Mouse (Mus musculus) olfactory bulb, adult 2 months (tissue): ENCODE measurements around the gene Gpr161. TPM values are rescaled to one million over a fixed set of nuclear protein-coding genes. Genes with fewer than 3 reads are reported as not detected.

ENCODE experiments used
- H3K27ac ChIP-seq: fragments of 200-500 bp; 2 replicates; pipeline ENCODE4 v1.5.1; 2012; ENCODE audit warnings: low read depth, low read length; ENCODE audit not compliant: insufficient read depth
- H3K4me1 ChIP-seq: fragments of 200-500 bp; 2 replicates; pipeline ENCODE4 v1.6.1; 2012; ENCODE audit warnings: low read length; ENCODE audit not compliant: control insufficient read depth, insufficient read depth
- H3K4me3 ChIP-seq: fragments of 200-500 bp; 2 replicates; pipeline ENCODE4 v1.5.1; 2012; ENCODE audit warnings: mild to moderate bottlenecking, low read depth, low read length, moderate library complexity; ENCODE audit not compliant: insufficient read depth
- CTCF ChIP-seq: fragments of 200-500 bp; IDR thresholded peaks from 2 replicates; pipeline ENCODE4 v1.5.1; 2012; ENCODE audit warnings: low read depth, mild to moderate bottlenecking, low read length, moderate library complexity; ENCODE audit not compliant: insufficient read depth
- POLR2A ChIP-seq: fragments of 200-500 bp; IDR thresholded peaks from 2 replicates; pipeline ENCODE4 v1.6.1; 2012; ENCODE audit warnings: mild to moderate bottlenecking, low read depth, low read length, moderate library complexity; ENCODE audit not compliant: insufficient read depth
- WGBS: fragments of 180-500 bp; shearing (Covaris S2); methylation state at CpG from one replicate; pipeline ENCODE4 v1.1.7; 2018; 5-methylcytosine and 5-hydroxymethylcytosine counted together
- polyA plus RNA-seq: library from polyadenylated mRNA; stranded (reverse); fragments of >200 nt; gene quantifications from 2 replicates; pipeline ENCODE4 v1.2.4, GENCODE M21; 2012; ENCODE audit warnings: low replicate concordance; ENCODE audit not compliant: missing spikeins, insufficient read depth, insufficient read length

Gene Gpr161
- polyA plus RNA-seq, 1 experiment: not detected

- H3K27ac ChIP-seq: peak overlapping the region; percentile 73
- 1% methylated on average over 65 of the region's 71 CpGs for WGBS
- TF ChIP-seq POLR2A: no peak
- no peak for TF ChIP-seq CTCF
- peaks cover 18% of the 10 kb centered on the region for H3K4me1 ChIP-seq
- peak overlapping the region; percentile 70 for H3K4me3 ChIP-seq
Observed at GRCm38 (mm10) chr1:165281351-165282221, 14.0 kb upstream of the Gpr161 start.

GRCm38 (mm10) chr1:165282222-165282966 lies 13.2 kb upstream of the Gpr161 start:
- Histone ChIP-seq H3K27ac (no peak overlapping the region), H3K4me1 (peaks cover 18% of the 10 kb centered on the region), H3K4me3 (peak overlapping the region; percentile 70)
- TF ChIP-seq POLR2A (no peak), CTCF (no peak)
- WGBS: 1% methylated on average over 35 of the region's 35 CpGs

DNA sequence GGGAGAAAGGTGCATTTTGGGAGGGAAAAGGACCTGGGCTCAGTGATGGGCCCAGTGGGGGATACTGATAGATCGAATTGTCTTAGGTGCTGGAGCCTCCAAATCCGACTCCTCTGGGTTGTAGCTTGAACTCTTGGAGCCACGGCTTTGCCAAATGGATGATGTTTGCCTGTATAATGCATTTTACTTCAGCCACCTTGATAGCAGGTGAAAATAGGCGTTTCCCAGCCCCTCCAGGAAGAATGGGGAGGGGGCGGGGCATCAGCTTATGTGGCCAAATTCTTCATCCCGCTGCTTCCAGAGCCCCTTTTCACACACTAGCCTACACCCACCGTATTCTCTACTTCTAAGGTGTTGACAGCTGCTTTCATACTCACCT lies 12.6 kb upstream of the Gpr161 start:
- TF ChIP-seq CTCF (no peak), POLR2A (no peak)
- Histone ChIP-seq H3K4me3 (peak overlapping the region; percentile 70), H3K27ac (no peak overlapping the region), H3K4me1 (peaks cover 18% of the 10 kb centered on the region)
- WGBS: 35% methylated on average over 7 of the region's 7 CpGs

DNA sequence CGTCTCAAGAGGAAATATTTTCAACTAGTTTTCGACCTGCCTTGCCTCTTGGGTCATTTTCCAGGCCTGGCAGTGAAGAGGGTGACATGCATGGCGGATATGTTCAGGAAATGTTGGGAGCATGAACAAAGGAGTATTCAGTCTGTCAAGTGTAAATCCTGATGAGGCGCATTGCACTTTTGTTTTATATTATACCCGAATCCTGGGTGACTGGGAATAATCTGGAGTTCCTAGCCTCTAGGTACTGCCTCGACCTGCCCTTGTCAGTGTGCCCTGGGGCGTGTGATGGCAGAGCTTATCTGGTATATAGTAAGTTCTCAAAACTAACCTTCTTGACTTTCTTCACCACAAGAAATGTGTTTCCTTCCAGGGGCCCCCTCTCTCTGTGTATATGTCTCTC lies 11.5 kb upstream of the Gpr161 start:
- Histone ChIP-seq H3K4me3 (no peak overlapping the region), H3K27ac (no peak overlapping the region), H3K4me1 (peaks cover 18% of the 10 kb centered on the region)
- 75% methylated on average over 7 of the region's 7 CpGs for WGBS
- TF ChIP-seq CTCF (no peak), POLR2A (no peak)

DNA sequence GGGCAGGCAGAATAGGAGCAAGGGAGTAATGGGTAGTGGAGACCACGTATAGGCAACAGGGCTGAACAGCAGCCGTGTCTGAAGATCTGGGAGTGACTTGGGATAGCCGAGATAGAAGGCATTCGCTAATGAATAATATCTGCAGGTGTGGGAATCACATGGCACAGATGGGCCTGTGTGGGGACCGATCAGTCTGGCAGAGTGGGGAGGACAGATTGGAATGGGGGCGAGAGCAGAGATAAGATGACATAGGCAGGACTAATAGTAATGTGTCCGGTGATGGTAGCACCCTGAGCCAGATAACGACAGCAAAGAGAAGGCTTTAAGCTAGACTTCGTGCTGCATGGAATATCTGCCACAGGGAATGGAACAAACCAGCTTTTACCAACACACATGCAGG lies 7.4 kb upstream of the Gpr161 start:
- WGBS: 74% methylated on average over 9 of the region's 9 CpGs
- H3K27ac ChIP-seq: no peak overlapping the region
- no peak for TF ChIP-seq POLR2A
- no peak for TF ChIP-seq CTCF
- peaks cover 7% of the 10 kb centered on the region; the same call in 1 of the 2 replicates for H3K4me1 ChIP-seq
- H3K4me3 ChIP-seq: no peak overlapping the region

- TF ChIP-seq POLR2A (no peak), CTCF (no peak)
- 0 out of 2 replicates have a peak, but pooled peaks cover 3% of the 10 kb centered on the region for H3K4me1 ChIP-seq
- 98% methylated on average over 4 of the region's 4 CpGs for WGBS
- no peak overlapping the region for H3K4me3 ChIP-seq
- no peak overlapping the region for H3K27ac ChIP-seq
Observed at GRCm38 (mm10) chr1:165289831-165290230, 5.8 kb upstream of the Gpr161 start.

GRCm38 (mm10) chr1:165291606-165292005 lies 4.0 kb upstream of the Gpr161 start:
- WGBS: 85% methylated on average over 6 of the region's 6 CpGs
- H3K27ac ChIP-seq: no peak overlapping the region
- TF ChIP-seq POLR2A: no peak
- TF ChIP-seq CTCF: no peak
- no peaks in the 10 kb centered on the region for H3K4me1 ChIP-seq
- no peak overlapping the region for H3K4me3 ChIP-seq

DNA sequence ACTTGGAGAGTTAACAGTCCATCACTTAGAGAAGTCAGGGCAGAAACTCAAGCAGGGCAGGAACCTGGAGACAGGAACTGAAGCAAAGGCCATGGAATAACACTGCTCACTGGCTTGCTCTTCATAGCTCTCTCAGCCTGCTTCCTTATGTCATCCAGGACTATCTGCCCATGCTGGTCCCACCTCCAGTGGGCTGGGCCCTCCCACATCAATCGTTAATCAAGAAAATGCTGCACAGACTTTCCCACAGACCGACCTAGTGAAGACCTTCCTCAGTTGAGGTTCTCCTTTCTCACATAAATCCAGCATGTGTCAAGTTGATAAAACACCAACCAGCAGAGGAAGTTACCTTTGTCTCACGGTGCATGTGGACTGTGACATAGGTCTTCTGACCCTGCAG lies 5.5 kb downstream of the Gpr161 start:
- no peak overlapping the region for H3K27ac ChIP-seq
- H3K4me1 ChIP-seq: peaks cover 5% of the 10 kb centered on the region
- 77% methylated on average over 3 of the region's 3 CpGs for WGBS
- TF ChIP-seq POLR2A: no peak
- no peak for TF ChIP-seq CTCF
- H3K4me3 ChIP-seq: no peak overlapping the region

DNA sequence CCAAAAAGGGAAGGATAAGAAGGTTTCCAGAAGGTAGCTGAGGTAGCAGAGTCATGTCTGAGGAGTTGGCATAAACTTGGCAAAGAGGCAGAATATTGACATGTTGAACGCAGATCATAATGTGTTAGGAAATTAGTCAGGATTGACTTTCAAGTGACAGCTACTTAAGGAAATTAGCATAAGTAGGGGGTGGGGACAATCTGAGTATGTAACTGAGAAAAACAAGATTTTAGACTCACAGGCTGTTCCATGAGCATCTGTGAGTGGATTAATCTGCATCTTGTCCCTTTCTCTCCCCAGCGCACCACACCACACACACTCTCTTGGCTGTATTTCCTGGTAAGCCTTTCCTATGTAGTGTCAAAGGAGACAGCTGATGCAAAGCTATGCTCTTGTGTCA lies 6.0 kb downstream of the Gpr161 start:
- no peak overlapping the region for H3K27ac ChIP-seq
- H3K4me1 ChIP-seq: peaks cover 5% of the 10 kb centered on the region
- no peak overlapping the region for H3K4me3 ChIP-seq
- WGBS: 79% methylated on average over 2 of the region's 2 CpGs
- TF ChIP-seq POLR2A (no peak), CTCF (no peak)
